Mouse (Mus musculus): Measurements from ENCODE around the gene Lrrc75a.
A peak's percentile ranks its signal among the peaks of the same experiment; 100 is the strongest.

The Lrrc75a gene

GRCm38 (mm10) chr11:62601732-62602618 is 46.3 kb downstream of the Lrrc75a start:
- no peak for DNase-seq (ENCODE audit: low read depth, low spot score)
- Histone ChIP-seq H3K36me3 (ENCODE audit: control insufficient read depth, insufficient read depth, low read length, poor library complexity, severe bottlenecking) (peaks cover 29% of the 10 kb centered on the region), H3K27me3 (ENCODE audit: control insufficient read depth, insufficient read depth, low read length, poor library complexity, severe bottlenecking) (no peaks in the 10 kb centered on the region)

- Histone ChIP-seq H3K27me3 (ENCODE audit: control insufficient read depth, insufficient read depth, low read length, poor library complexity, severe bottlenecking) (no peaks in the 10 kb centered on the region), H3K36me3 (ENCODE audit: control insufficient read depth, insufficient read depth, low read length, poor library complexity, severe bottlenecking) (peaks cover 6% of the 10 kb centered on the region)
- no peak for DNase-seq (ENCODE audit: low read depth, low spot score)
These were observed 49.8 kb downstream of the Lrrc75a start for GRCm38 (mm10) chr11:62598571-62598970.

GRCm38 (mm10) chr11:62591904-62592575 is 56.3 kb downstream of the Lrrc75a start:
- no peak for DNase-seq (ENCODE audit: low read depth, low spot score)
- H3K27me3 ChIP-seq (ENCODE audit: control insufficient read depth, insufficient read depth, low read length, poor library complexity, severe bottlenecking): no peaks in the 10 kb centered on the region

GRCm38 (mm10) chr11:62591026-62591425 is 57.3 kb downstream of the Lrrc75a start:
- peaks cover 9% of the 10 kb centered on the region for H3K36me3 ChIP-seq (ENCODE audit: control insufficient read depth, insufficient read depth, low read length, poor library complexity, severe bottlenecking)
- no peak for DNase-seq (ENCODE audit: low read depth, low spot score)
- no peaks in the 10 kb centered on the region for H3K27me3 ChIP-seq (ENCODE audit: control insufficient read depth, insufficient read depth, low read length, poor library complexity, severe bottlenecking)

More at GRCm38 (mm10) chr11:62591904-62592575, 56.3 kb downstream of the Lrrc75a start:
- peaks cover 7% of the 10 kb centered on the region for H3K36me3 ChIP-seq (ENCODE audit: control insufficient read depth, insufficient read depth, low read length, poor library complexity, severe bottlenecking)

GRCm38 (mm10) chr11:62589391-62589790 is 58.9 kb downstream of the Lrrc75a start:
- DNase-seq (ENCODE audit: low read depth, low spot score): no peak
- Histone ChIP-seq H3K27me3 (ENCODE audit: control insufficient read depth, insufficient read depth, low read length, poor library complexity, severe bottlenecking) (no peaks in the 10 kb centered on the region), H3K36me3 (ENCODE audit: control insufficient read depth, insufficient read depth, low read length, poor library complexity, severe bottlenecking) (peaks cover 16% of the 10 kb centered on the region)

- Histone ChIP-seq H3K36me3 (ENCODE audit: control insufficient read depth, insufficient read depth, low read length, poor library complexity, severe bottlenecking) (peaks cover 25% of the 10 kb centered on the region), H3K27me3 (ENCODE audit: control insufficient read depth, insufficient read depth, low read length, poor library complexity, severe bottlenecking) (no peaks in the 10 kb centered on the region)
- no peak for DNase-seq (ENCODE audit: low read depth, low spot score)
These were observed 61.3 kb downstream of the Lrrc75a start for GRCm38 (mm10) chr11:62587034-62587433.

- no peak for DNase-seq (ENCODE audit: low read depth, low spot score)
- H3K27me3 ChIP-seq (ENCODE audit: control insufficient read depth, insufficient read depth, low read length, poor library complexity, severe bottlenecking): no peaks in the 10 kb centered on the region
- H3K36me3 ChIP-seq (ENCODE audit: control insufficient read depth, insufficient read depth, low read length, poor library complexity, severe bottlenecking): peaks cover 24% of the 10 kb centered on the region
These were observed 63.6 kb downstream of the Lrrc75a start for GRCm38 (mm10) chr11:62584671-62585206.

GRCm38 (mm10) chr11:62583031-62583430 is 65.3 kb downstream of the Lrrc75a start:
- Histone ChIP-seq H3K36me3 (ENCODE audit: control insufficient read depth, insufficient read depth, low read length, poor library complexity, severe bottlenecking) (peaks cover 28% of the 10 kb centered on the region), H3K27me3 (ENCODE audit: control insufficient read depth, insufficient read depth, low read length, poor library complexity, severe bottlenecking) (no peaks in the 10 kb centered on the region)
- no peak for DNase-seq (ENCODE audit: low read depth, low spot score)

GRCm38 (mm10) chr11:62576530-62577152 is 71.7 kb downstream of the Lrrc75a start:
- DNase-seq (ENCODE audit: low read depth, low spot score): peak; percentile 75
- H3K27me3 ChIP-seq (ENCODE audit: control insufficient read depth, insufficient read depth, low read length, poor library complexity, severe bottlenecking): no peaks in the 10 kb centered on the region
- H3K36me3 ChIP-seq (ENCODE audit: control insufficient read depth, insufficient read depth, low read length, poor library complexity, severe bottlenecking): peaks cover 10% of the 10 kb centered on the region

- peak; percentile 63 for DNase-seq (ENCODE audit: low read depth, low spot score)
These were observed 72.5 kb downstream of the Lrrc75a start for GRCm38 (mm10) chr11:62575659-62576438.

GRCm38 (mm10) chr11:62575297-62575658 is 73.0 kb downstream of the Lrrc75a start:
- peaks cover 5% of the 10 kb centered on the region for H3K36me3 ChIP-seq (ENCODE audit: control insufficient read depth, insufficient read depth, low read length, poor library complexity, severe bottlenecking)
- peak; percentile 87 for DNase-seq (ENCODE audit: low read depth, low spot score)
- no peaks in the 10 kb centered on the region for H3K27me3 ChIP-seq (ENCODE audit: control insufficient read depth, insufficient read depth, low read length, poor library complexity, severe bottlenecking)

More at GRCm38 (mm10) chr11:62575659-62576438, 72.5 kb downstream of the Lrrc75a start:
- Histone ChIP-seq H3K36me3 (ENCODE audit: control insufficient read depth, insufficient read depth, low read length, poor library complexity, severe bottlenecking) (peaks cover 5% of the 10 kb centered on the region), H3K27me3 (ENCODE audit: control insufficient read depth, insufficient read depth, low read length, poor library complexity, severe bottlenecking) (no peaks in the 10 kb centered on the region)

GRCm38 (mm10) chr11:62574703-62575085 is 73.6 kb downstream of the Lrrc75a start:
- DNase-seq (ENCODE audit: low read depth, low spot score): no peak
- Histone ChIP-seq H3K27me3 (ENCODE audit: control insufficient read depth, insufficient read depth, low read length, poor library complexity, severe bottlenecking) (no peaks in the 10 kb centered on the region), H3K36me3 (ENCODE audit: control insufficient read depth, insufficient read depth, low read length, poor library complexity, severe bottlenecking) (peaks cover 5% of the 10 kb centered on the region)

- peak; percentile 70 for DNase-seq (ENCODE audit: low read depth, low spot score)
- Histone ChIP-seq H3K27me3 (ENCODE audit: control insufficient read depth, insufficient read depth, low read length, poor library complexity, severe bottlenecking) (no peaks in the 10 kb centered on the region), H3K36me3 (ENCODE audit: control insufficient read depth, insufficient read depth, low read length, poor library complexity, severe bottlenecking) (peaks cover 4% of the 10 kb centered on the region)
These were observed 74.2 kb downstream of the Lrrc75a start, which contains the start of gene Trpv2 for GRCm38 (mm10) chr11:62573959-62574702. Trpv2 (plus strand) TSS chr11:62574486.
